Mouse (Mus musculus) kidney, postnatal 25 days (tissue): ENCODE results near the gene Pon3.
"Not testable (repeated sequence)": the region's sequence is repeated elsewhere in the genome, so short reads cannot be mapped to it uniquely, and the experiment has no call there.

ENCODE experiments used
- DNase-seq, 2 experiments: peaks; one replicate each; pipeline ENCODE4 v3.0.0; 2021; ENCODE audit warnings: mixed read lengths in 2 of 2

The Pon3 gene

DNA sequence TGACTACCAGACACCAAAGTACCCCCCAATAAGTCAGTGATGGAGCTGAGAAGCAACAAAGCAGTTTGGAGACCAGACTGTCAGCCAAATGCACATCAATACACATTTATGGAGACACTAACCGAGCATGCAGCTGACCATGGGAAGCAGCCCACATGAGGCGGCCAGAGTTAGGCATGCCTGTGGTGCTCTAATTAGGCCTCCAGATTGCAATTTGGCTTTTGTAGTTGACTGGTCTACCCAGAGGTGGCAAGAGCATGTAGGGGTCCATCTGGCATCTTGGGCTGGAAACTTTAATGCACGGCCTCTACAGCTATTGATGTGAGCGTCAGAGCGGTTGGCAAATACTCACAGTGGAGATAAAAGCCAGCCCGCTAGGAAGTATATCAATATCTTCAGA, 10.2 kb downstream of the Pon3 start:
- DNase-seq: no peak

DNA sequence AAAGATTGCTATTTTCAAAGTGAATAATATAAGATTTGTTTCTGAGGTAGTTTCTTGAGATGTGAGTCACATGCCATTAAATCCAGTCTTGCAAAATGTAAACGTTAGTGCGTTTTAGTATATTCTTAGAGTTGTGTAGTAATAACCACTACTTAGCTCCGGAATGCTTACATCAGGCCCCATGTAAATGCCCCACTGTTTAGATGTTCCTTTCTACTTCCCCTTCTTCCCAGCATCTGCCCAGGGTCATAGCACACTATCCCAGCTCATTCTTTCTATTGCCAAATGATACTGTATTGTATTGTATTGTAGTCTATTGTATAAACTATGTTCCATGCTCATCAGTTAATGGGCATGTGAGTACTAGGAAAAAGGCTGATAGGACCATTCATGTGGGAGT, 17.3 kb downstream of the Pon3 start:
- no peak for DNase-seq

DNA sequence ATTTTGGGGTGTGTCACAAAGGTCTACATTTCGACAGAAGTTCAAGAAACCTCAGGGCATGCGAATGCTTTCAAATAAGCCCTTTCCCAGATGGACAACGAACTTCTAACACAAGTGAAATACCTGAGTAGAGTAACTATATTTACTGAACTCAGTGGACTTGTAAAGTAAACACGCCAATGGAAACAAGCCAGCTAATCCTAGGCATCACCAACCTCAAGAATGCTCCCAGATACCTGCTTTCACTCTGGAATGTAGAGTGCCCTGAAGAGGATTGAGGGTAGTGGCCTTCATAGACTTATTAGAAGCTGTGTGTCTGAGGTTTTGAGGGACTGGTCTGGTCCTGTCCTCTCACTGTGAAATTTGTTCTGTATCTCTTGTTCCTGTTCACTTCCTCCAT, 18.6 kb downstream of the Pon3 start:
- no peak for DNase-seq

DNA sequence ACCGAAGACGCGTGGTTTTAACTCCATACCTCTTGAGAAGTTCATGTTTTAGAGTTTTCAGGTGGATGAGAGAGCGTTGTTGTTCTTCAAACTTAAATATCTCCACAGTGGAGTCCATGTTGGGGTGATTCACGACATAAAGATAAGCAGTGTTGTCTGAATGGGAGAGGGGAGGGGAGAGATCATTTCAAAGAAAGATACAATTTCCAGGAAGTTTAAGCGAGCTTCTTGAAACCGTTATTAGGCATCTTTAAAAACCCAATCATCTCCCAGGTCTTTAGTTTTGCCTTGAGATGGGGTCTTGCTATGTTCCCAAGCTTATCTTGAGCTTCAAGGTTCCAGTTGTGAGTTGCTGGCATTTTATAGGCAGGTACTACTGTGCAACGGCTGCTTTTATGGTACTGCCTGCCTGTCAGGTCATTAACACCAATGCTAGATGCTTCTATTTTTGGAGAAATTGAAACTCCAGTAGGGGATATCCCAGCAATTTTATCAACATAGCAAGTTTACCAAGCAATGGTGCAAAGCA, 19.2 kb downstream of the Pon3 start:
- DNase-seq: no peak

DNA sequence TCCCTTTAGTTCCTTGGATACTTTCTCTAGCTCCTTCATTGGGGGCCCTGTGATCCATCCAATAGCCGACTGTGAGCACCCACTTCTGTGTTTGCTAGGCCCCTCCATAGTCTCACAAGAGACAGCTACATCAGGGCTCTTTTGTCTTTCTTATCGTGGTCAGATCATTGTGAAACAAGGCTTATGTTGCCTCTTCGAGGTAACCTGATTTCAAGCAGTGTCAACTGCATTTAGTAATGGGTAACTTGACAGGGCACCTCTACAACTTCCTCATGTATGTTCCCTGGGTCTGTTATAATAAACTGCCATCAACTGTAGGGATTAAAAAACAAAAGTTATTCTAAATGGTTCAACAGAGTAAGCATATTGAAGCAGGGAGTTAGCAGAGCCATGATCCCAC, 21.5 kb downstream of the Pon3 start:
- DNase-seq: no peak

DNA sequence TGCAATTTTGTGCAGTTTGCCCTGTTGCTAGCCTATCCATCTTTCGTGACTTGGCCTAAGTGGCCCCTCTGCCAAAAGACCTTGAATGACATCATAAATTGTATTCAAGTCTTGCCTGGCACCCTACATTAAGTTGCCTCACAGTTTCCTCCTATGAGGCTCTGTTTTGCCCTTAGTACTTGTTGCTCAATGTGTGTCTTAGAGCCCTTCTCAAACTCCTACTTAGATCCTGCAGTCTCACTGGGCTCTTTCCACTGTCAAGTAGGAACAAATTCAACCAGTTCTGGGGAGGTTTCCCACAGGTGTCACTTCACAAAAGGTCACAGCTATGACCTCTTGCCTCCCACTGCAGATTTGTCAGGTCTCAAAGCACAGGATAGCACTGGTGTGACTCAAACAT, 22.3 kb downstream of the Pon3 start:
- DNase-seq: no peak

DNA sequence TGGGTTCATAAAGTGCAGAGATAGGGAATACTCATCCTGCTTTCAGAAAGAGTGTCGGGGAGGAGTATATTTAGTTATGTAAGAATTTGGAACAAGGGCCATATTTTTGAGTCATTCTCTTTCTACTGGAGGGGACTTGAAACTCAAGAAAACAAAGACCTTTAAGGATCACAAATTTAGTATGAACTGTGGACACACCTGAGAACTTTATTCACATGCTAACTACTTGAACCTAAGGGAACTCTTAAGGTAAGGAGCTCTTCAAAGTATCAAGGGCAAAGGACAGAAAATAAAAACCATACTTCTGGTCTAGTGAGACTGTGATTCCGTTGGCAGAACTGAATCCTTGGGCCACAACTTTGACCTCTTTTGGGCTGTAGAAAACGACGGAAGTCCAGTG, 24.1 kb downstream of the Pon3 start:
- no peak for DNase-seq

DNA sequence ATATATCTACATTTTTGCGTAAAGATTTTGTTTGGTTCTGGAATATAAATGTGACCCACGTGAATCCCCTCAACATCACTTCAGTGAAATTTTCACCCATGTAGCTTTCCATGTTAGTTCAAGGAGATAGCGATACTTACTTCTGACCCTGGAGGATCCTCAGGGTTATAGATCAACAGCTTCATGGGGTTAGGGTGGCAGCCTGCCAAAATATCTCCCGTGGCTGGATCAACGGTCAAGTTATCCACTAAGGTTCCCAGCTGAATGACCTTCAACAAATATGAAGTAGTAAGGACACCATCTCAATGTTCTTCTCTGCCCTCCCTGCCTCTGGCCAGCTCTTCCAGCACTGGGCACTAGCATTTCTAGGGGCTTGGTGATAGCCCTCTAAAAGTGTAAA, 25.8 kb downstream of the Pon3 start:
- DNase-seq: peak; percentile 37 to 44

DNA sequence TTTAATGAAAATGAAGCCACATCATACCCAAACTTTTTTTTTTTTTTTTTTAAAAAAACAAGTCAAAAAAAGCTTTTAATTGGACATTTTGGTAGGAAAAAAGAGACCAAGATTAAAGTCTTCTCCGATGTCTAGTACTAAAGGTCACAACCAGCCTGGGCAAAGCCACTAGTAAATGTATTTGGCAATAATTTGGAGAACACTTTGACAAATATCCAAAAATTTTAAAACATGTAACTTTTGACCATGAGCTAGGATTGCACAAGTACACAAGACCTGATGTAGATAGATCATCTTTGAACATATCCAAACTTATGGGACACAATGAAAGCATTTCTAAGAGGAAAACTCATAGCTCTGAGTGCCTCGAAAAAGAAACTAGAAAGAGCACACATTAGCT, 32.5 kb downstream of the Pon3 start:
- DNase-seq: not testable (repeated sequence)

DNA sequence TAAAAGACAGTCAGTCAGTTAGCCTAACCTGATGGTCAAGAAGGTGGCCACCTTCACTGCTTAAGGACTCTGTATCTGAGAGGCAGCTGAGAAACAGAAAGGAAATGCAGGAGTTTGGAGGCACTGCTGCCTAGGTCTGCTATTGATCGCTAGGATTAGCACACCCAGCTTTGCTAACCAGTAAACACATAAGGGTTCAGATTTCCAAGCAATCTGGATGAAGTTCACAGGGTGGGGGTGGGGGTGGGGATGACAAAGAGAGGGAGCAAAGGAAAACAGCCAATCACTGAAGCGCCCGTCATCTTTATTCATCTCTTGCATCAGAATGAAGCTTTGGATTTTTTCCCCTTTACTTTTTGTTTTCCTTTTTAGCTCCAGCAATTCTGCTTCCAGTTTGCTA, 34.0 kb downstream of the Pon3 start:
- DNase-seq: no peak

DNA sequence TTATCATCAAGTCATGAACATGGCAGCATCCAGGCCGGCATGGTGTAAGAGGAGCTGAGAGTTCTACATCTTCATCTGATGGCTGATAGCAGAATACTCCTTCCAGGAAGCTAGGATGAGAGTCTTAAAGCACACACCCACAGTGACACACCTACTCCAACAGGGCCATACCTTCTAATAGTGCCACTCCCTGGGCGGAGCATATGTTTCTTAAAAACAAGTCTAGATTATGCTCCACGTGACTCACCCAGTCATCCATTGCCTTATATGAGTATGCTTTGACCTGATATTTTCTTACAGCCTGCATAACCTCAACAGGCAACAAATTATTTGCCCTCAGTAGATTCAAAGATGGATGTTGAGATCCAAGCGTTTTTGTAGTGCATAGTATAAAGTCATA, 37.9 kb downstream of the Pon3 start:
- no peak for DNase-seq

DNA sequence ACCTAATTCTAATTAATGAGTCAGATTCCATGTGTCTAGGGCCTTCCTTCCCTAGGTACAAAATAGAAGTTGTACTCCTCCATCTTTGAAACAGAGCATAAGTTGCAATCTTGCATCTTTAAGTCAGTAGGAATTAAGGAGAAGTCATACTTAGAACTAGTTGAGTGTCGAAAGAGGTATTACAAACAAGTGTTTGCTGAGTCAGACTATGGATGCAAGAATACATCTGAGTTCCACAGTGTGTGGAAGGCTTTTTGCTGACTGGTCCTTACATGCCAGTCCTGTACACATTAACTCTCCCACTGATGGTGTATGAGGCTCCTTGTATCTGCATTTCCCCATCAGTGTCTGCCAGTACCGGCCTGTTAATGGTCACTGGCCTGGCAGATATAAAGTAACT, 48.3 kb downstream of the Pon3 start:
- no peak for DNase-seq

DNA sequence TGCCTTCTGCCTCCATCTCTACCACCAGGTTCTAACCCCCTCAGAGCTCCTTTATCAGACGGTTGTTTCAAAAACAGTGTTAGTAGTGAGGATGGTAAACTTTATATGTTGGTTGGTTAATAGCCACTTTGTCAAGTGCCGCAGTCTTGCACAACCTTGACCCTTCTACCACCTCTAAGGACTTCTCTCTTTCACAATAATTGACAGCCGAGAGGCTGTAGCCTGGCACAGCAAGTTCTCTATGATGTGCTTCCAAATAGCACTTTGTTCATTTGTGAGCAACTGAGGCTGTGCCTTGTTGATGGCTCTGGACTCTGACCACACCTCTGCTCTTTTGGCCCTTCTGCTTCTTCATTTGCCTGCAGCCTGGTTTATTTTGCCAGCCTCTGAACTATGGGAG, 56.2 kb downstream of the Pon3 start:
- no peak for DNase-seq

DNA sequence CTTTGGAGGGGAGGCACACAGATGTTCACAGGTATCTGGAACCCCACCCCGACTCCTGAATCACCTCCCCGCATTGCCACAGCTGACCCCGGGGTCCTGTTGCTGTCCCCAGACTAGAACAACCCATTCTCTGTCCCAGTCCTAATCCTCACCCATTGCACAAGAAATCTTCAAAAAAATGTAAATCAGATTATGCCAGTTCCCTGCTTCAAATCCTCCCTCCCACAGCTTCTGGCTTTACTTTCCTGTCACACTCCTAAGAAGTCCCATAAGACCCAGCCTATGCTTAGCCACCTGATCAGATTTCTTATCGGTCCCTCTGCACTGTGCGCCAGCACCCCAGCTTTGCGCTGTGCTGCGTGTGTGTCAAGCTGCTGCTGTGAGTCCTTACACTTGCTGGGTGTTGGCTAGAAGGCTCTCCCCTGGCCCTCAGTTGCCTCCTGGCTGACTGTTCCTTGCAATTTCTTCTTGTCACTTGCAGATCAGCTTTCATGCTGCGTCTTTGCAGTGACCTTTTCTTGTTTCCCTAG, 56.6 kb downstream of the Pon3 start:
- DNase-seq: no peak

DNA sequence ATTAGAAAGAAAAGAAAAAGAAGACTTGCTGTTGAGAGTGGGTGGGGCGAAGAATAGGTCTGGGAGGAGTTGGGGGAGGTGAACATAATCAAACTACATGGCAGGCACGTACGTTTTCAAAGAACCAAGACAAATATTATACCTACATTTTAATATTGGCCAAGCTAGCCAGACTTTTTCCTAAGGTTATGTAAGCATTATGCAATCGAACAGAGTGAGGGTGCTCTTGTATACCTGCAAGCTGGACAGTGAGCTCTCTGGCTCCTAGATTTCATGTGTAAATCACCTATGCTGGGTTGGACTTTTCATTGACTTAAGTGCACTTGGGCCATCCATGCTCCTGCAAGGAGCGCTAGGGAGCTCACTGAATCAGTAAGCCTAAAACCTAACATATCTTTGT, 57.5 kb downstream of the Pon3 start:
- DNase-seq: no peak

DNA sequence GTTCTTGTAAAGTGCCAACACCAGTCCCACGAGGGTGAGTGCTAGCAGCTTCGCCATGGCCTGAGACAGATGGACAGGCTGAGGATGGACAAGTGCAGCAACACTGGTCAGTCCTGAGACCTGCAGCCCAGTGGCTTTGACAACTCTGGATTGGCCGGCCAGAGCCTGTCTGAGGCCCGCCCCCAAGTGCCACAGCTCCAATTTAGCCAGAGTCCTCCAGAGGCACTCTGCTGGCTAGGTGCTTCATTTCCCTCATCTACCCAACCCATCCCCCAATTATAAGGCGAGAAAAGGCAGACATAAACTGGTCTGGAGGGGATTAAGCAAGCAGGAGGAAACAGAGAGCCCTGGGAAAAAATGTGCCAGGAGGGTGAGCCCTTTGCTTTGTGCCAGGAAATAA, 62.4 kb downstream of the Pon3 start, which contains the start of gene Pon1:
Gene Pon1 (minus strand): TSS at position 254 of the 400 bp plus-strand sequence.
- no peak for DNase-seq

DNA sequence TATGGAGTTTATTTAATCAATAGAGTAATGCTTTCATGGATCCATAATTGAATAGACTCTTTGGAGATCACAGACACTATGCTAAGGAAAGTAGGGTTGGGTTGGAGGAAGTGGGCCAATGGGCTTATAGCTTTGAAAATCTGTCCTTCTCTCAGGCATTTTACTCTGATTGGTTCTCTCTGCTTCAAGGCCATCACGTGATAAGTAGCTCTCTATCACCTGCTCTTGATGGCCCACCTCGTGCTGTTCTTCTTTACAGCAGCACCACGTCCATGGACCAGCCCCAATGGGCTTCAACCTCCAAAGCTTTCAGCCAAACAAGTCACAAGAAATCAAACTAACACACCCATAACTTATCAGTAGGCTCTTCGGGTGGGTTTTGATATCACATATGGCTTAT, 65.3 kb downstream of the Pon3 start:
- no peak for DNase-seq

DNA sequence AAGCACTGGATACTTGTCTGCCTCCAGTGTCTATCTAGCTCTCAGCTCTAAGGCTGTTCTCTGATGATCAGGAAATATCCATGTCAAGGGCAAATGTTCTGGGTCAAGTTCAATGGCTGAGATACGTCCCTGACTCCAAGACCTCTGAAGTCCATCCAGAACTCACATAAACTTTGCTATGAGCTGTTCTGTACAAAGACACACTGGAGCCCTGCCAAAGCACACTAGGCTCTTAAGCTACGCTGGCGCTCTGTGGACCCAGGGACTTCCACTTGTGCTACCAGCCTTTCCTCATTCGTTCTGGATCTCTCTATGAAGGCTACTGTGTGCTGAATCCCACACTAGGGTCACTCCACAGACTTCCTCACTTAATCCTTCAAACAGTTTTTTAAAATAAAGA, 66.6 kb downstream of the Pon3 start:
- DNase-seq: peak in 1 of 2 experiments; percentile 20

DNA sequence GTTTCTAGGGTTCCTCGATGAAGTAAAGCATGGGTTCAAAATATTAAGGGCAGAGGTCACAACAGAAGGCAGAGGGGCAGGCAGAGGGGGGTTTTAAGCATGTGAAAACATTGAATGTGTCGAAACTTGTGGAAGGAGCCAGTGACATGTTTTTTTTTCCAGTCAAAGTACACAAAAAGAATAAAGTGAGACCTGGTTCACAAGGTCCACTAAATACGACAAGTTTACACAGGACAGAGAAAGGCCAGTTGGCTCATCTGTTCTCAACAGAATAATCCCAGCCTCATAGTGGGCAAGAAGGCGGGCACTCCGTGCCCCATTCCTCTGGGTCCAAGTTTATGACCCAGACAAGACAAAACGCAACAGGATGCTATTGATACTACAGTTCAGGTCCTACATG, 67.1 kb downstream of the Pon3 start:
- DNase-seq: no peak

DNA sequence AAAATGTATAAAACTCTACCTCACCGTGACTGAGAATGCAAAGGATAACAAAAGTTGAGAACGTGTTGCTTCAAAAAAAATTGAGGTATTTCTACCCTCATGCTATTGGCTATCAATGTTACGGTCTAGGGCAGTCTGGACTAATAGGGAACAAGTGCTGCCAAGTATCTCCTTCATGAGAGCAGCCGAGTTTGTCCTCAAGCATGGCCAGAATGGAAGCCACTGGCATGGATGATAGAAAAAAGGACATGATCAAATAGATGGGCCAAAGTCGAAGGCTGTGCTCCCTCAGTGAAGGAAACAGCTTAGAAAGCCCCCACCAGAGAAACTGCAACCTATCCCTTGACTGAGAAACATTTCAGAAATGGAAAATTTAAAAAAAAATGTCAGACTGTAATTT, 68.0 kb downstream of the Pon3 start:
- no peak for DNase-seq

DNA sequence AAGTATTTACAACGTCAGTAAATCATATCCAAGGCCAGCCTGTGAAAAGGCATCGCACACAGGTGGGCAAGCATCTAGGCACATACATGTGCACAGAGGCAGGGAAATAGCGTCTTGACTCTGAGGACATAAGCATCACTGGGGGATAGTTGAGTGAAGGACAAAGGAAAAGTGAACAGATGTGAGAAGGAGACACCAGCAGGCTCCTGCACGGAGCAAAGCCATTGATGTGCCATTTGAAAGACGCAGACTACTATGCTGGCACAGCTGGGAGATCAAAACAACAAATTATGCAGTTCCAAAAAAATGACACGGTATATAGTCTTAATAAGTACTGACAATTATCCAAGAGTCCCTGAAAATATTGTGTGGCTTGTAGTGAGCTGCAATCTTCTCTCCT, 68.5 kb downstream of the Pon3 start:
- no peak for DNase-seq

DNA sequence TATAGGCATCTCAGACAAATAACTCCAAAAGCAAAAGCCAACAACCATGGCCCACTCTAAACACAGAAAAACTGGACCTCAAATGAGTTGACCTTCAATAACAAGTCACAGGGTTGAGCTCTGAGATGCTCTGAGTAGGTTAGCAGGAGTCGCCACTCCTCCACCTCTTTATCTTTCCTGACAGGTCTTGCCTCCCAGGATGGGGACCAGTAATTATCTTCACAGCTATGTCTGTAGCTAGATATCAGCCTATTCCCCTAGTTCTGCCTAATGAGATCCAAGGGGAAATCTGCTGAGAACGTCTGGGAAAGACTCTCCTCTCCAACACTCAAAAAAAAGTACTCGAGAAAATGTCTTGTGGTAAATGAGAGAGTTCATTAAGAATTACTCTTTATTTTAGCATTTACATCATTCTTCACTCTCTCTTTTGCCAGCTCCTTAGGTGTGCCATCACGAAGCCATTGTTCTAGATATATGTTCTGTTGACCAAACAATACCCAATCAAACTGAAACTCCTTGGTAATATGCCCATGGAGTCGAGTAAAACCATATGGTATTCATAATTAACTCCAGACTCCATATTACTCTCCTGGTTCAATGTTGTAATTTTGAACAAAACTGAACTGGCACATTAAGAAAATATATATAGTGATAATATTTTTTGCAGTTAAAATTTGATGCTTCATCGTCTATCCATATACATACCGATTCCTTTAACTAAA, 69.7 kb downstream of the Pon3 start:
- no peak for DNase-seq

DNA sequence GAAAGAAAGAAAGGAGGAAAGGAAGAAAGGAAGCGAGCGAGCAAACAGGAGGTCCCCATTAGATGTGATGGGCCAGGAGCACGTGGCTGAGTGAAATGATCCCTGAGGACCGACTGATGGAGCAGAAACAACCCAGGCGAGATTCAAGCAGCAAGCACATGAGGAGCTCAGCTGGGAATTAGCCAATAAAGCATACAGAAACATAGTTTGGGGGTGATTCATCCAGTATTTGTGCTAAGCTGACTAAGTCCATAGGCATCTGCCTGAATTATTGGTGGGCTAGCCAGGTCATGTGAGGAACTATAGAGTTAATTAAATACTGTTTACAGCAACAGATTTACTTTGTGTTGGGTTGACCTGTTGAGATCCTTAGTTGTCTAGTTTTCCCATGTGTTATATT, 75.4 kb downstream of the Pon3 start:
- DNase-seq: no peak

DNA sequence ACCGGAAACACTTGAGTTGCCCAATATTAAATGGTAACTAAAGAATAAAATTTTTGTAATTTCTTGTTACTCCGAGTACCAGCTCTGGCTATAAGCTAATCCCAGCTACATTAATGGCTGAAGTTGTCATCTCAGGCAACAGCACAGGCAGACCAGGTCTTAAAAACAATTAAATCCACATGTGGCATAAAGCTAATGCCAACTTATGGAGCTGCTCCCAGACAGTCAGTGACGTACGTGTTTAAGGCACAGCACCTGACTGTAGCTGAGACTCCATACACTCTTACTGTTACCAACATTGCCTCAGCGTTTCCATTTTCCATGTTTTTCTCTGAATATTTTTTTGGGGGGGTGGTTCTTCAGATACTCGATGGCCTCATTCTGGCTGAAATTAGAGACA, 76.9 kb downstream of the Pon3 start:
- no peak for DNase-seq
